Mouse (Mus musculus): ENCODE measurements at regions not wholly inside any gene's neighbourhood (a gene's known extent, or its start where the extent isn't known, plus 50 kb on each side); places are given as distances from the start of the nearest gene placed in this dataset.

DNA sequence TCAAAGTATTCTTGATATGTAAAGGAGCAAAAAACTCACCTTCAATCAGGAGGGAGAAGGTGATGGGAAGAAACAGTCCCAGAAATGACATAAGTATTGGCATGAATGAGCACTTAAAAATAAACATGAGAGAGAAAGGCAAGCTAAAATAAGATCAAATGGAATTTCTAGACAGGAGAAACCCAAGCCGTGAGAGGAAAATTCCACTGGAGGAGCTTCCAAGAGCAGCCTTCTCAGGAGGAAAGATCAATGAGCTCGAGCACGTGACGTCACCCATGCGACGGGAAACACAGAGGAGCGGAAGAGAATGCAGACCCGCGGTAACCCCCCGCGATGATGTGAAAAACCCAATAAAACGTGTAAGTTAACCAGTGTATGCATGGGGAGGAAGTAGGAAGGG lies 274.6 kb downstream of the Lyplal1 start:
- peak; percentile 24 to 46 for DNase-seq

DNA sequence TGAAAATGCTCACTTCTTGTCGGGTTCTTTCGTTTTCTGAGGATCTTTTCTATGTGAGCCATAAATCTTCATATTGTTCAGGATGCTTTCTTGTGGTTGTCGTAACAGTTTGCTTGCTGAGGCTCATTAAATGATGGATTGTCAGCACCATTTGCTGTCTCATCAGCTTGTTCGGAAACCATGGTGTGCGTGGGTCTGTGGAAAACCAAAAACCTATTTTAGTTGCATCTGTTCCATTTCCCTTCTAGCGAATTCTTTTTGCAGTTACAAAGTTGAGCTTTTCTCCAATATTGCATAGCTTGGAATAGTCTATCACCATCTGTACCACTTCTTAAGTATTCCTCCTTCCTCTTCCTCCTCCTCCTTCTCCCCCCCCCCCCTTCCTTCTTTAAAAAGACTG lies 269.9 kb downstream of the Lyplal1 start:
- no peak for DNase-seq

DNA sequence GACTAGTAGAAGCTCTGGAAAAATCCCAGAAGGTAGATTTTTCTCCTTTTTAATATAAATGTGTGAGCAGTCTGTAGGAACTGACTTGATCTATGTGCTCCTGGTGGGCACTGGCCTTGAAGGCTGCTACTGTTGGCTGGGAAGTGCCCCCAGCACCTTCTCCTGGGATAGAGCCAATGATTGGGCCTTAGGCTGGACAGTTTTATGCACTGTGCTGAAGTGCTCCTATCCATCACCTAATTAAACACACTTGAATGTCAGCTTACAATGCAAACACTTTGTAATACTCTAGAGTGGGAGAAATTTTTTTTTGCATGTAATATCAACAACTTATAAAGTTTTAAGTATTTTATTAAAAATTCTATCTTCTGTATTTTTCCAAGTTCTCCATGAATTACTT lies 266.5 kb downstream of the Lyplal1 start:
- DNase-seq = no peak

DNA sequence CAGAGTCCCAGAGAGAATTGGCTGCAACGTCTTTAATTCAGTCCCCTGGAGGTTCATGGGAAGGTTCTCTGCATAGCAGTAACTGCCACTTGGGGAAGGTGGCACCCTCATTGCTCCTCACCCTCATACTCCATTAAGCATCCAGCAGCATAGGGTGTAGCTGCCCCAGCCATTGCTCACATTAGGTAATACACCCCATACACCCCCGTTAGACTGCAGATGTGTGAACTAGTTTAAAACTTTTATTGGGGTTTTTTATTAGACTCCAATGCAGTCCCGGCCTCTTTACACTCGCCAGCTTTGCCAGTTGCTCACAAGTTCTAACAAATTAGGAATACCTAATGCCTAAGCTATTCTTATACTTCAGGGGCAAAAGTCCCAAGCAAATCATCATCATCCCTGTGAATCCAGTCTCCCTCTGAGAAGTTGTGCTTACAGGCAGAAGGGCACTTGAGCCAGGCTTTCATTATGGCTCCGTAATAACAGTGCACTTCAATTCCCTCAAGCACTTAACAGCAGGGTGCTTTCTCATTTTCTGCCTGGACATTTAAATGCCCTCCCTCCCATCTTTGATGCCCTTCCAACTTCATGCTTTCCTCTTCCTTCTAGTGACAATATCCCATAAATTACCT lies 265.7 kb downstream of the Lyplal1 start:
- no peak for DNase-seq

DNA sequence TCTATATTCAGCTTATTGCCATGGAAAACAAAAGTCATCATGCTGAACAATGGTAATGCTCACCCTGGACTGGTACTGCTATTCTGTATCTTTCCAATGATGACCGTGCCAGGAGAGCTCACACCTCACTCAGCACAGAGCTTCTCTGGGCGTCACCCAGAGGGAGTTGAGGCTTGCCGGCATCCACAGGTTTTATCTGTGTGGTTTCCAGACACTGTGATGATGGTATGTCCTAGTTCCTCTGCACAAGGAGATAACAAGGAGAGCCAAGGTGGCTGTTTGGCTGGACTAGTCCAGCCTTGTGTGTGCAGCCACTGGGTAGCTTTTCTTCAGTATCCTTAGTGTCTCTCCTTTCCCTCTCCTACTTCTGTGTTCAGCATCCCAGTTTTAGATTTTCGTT lies 255.4 kb downstream of the Lyplal1 start:
- no peak for DNase-seq

DNA sequence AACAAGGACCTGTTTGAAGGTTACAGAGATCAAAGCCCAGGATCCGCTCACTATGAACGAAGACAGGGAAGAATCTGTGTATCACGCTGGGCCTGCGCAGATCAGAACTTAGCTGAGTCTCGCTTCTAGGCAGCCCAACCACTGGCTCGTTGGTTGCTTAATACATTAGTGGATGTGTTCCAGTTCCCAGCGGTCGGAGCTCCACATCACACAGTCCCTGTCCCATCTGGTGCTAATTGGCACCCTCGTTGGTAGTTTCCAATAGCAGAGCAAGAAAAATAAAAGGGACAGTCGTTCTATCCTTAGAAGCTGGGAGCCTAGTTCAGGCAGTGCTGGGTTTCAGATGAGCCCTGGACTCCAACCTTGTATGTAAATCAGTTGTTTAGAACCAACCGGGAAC lies 251.2 kb downstream of the Lyplal1 start:
- DNase-seq = no peak

DNA sequence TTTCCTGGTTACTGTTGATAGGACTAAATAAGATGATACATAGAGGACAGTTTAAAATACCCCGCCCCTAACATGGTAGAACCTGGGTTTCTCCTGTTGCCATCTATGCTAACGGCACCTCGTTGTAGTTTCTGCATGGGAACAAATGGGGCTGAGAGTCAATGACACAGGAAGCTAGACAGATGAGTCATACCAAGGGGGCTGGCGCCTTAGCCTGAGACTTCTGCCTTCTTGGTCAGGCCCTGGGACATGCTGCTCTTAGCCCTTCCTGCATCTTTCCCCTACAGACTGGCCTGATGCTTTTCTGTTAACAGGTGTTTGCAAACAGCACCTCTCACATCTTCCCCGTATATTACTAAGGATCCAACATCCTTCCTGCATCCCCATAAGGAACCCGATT lies 250.5 kb downstream of the Lyplal1 start:
- peak in 1 of 2 experiments; percentile 13 for DNase-seq

DNA sequence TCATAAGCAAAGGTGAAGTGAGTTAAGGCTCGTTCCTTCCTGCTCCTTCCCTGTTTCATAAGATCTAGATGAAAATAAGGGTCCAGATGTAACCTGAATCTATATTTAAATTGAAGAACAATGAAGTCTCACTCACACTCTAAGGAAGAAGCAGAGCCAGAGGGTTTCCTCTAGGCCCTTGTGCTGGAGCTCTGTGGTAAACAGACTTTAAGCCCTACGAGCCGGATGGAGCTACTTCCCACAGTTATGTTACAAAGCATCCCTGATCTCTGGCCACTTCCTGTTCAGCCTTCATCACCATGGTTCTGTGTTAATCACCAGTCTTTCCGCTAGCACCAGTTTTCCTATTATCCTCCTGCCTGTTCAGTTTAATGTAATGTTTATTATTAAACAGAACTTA lies 250.1 kb downstream of the Lyplal1 start:
- DNase-seq = no peak

DNA sequence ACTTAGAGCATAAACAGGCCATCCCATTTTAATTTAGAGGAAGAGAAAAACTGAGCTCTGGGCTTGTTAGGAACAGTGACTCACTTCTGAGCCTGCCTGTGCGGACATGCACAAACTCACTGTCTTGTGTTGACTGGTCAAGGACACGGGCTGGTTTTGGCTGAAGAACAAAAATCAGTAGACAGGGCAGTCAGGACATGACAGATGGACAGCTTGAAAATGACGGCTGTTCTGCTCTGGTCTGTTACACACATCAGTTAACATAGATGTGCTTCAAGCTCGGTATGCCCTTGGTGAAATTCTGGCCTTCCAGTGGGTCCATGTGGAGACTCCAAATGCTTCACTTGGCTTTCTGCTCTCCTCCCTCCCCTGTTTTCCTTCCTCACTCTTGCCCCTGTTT lies 248.4 kb downstream of the Lyplal1 start:
- DNase-seq = peak; percentile 78 to 82

DNA sequence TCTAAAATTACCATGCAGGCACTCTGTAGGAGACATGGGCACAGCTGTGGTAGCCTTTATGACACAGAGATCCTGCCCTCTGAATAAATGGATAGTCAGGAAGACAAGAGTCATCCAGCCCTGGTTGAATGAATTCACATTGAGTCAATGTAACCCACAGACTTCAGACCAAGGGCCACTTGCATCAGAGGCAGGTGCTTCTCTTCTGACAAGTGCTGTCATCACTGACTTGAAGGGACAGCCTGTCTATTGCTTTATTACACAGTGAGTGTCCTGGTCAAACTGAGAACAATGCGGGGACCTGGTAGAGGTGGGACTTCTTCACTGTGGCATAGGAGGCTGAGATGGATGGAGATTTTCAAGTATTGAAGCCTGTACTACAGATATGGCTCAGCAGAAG lies 230.1 kb downstream of the Lyplal1 start:
- no peak for DNase-seq

DNA sequence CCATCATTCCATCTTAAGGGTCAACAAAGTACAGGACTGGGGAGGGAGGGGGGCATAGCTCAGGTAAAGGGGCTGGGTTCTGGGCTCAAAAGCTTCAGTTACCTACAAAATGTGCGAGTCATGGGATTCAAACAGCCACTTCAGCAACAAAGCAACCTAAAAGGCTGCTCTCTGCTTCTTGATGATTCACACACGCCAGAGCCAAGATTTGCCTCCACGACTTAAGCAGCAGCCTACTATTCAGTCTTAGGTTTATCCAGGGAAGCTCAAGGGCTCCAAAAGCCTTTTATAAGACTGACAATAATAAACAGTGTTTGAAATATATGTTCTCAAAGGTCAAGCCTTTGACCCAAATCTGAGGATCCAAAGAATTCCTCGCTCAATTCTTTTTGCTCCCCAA lies 225.3 kb downstream of the Lyplal1 start:
- no peak for DNase-seq

DNA sequence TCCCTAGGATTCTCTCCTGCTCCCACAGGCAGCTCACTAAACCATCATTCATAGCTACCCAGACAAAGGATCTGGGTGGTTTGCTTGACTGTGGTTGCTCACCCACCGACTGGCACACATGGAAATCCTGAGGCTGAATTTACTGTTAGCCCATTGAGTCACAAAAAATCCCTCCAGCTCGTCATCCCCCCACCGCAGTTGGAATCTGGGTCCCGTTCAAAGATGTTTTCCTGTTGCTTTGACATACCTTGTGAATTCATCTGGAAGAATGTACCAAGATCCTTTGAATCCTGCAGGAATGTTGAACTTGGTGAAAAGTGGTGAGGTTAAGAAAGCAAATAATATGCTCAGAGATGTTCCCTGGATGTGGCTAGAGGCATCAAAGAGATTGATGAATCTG lies 223.7 kb downstream of the Lyplal1 start:
- DNase-seq = no peak

DNA sequence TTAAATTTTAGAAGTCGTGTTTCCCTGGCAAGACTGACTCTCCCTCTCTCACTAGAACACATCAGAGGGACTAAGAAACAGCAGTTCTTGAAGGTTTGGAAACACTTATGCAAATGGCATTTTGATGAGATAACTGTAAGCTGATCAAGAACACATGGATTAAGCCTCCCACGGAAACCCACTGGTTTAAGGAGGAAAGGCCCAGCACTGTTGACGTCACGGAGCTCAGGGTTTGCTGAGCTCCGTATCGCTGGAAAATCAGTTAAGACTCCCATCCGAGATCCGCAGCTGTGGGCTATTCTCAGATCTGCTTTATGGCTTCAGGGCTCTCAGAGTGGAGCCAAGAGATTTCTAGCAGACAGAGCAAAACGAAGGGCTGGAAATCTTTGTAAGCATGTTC lies 218.6 kb downstream of the Lyplal1 start:
- DNase-seq = no peak

DNA sequence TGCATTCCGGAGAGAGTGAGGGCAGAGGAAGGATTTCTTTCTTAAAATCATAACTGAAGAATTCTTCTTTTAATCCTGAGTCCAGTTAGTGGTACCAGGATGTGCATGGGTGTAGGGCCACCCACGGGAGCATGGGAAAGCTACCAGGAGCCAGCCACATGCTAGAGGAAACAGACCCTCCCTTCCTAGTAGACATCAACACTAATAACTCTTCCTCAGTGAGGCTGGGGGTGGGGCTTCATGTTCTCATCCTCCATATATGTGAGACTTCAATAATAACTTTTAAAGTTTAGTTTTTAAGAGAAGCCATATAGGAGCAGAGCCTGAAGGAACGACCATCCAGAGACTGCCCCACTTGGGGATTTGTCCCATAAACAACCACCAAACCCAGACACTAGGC lies 216.8 kb downstream of the Lyplal1 start:
- DNase-seq = no peak

DNA sequence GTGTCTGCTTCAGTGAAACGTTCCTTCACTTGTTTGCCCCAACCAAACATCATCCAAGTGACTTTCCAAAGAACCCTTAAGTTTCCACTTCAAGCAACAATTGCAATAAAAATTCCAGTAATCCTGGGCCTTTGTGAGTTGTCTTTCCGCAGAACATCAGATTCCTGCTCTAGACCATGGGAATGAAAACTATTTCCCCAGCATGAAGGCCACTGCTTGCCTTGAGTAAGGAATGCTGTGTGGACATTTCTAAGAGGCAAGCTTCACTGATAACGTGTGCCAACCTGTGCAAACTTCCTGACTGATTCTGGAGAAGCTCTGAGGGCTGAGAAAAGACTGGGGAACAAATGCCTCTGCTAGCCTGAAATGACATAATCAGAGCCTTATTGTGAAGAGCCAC lies 214.7 kb downstream of the Lyplal1 start:
- DNase-seq = no peak

DNA sequence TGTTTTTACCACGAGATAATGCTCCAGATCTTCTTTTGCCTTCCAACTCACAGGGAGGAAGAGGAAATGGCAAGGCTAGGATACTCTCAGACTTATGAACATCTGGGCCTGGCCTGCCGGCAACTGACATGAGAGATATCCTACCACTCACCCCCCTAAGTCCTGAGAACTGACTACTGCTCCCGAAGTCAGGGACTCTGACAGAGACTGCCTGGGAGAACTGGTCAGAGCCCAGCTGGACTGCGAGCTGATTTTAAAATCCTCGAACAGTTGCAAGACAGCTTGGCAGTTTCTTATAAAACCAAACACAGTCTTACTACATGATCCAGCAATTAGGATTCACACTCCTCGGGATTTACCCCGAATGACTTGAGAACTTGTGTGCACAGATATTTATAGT lies 211.4 kb downstream of the Lyplal1 start:
- no peak for DNase-seq

DNA sequence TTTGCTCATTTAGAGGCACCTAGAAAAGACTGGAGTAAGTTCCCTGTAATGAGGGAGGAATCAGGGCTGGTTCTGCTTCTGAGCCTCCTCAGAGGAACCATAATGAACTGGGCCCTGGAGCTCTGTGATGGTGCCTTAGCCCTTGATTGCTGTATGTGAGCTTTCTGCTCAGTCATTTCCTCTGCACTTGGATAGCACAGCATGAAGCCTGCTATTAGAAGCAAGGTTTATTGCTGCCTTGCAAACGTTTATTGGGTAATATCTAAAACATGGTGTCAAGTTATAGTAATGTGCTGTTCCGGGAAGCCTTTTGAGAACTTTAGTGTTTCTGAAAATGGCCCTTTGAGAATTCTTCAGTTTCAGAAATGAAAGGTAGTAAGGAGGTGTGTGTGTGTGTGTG lies 201.5 kb downstream of the Lyplal1 start:
- DNase-seq = no peak

DNA sequence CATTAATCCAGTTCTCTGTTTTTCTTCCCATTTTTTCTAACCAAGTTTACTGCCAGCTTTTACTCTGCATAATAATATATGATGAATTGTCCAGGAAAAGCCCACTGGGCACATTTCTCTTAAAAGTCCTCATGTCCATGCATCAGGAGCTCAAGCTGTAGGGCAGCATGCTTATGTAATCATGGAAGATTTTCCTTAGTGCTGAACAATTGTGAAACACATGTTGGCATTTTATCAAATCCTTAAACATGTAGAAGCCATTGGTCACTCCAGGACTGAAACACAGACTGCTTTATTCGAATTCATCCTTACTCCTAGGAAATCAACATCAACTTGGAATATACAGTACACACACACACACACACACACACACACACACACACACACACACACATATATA lies 198.4 kb downstream of the Lyplal1 start:
- no peak for DNase-seq

DNA sequence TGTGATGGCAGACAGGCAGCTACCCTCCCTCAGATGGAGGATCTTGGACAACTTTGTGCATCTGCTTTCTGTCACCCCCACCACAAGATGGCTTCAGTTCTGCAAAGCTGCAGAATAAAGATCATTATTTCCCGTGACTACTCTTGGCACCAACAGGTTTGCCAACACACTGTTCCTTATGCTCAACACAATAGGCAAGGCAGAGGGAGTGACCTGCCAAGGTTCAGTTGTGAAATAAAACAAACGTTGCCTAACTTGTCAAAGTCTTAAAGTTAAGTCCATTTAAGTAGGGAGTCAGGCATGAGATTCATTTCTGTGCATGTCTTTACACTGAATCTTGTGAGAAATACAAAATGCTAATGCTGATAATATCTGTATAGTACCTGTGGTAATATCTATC lies 193.4 kb downstream of the Lyplal1 start:
- peak in 1 of 2 experiments; percentile 7 for DNase-seq

DNA sequence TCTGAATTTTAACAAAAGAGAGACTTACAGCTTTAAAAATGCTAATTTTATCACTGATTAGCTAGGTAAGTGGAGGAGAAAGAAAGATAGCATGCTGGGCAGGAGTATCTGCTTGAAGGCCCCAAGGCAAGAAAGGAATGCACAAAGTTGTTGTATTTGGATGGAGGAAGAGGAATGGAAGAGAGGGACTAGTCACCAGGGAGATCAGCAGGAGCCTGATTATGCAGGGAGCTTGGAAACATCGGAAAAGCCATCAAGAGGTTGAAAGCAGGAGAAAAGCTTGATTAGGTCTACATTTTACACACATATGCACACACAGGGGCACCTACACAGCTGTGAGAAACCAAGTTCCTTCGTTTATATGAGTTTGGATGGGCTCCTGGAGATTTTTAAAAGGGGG lies 188.1 kb downstream of the Lyplal1 start:
- no peak for DNase-seq

DNA sequence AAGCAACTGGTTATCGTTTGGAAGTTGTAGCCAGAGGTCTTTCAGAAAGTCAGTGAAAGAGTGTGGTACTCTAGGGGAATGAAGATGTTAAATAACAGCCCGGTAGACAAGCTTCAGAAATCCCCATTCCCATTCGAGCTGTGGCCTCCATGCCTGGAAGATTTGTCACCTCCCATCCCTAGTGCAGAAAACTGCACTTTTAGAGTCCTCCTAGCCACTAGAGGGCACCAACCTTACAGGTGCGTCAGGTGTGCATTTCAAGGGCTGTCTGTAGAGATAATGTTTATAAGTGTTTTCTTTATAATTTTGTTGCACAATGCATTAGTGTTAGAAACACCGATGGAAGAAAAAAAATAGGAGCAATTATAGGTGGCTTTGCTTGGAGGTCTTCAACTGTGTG lies 187.3 kb downstream of the Lyplal1 start:
- DNase-seq = no peak

DNA sequence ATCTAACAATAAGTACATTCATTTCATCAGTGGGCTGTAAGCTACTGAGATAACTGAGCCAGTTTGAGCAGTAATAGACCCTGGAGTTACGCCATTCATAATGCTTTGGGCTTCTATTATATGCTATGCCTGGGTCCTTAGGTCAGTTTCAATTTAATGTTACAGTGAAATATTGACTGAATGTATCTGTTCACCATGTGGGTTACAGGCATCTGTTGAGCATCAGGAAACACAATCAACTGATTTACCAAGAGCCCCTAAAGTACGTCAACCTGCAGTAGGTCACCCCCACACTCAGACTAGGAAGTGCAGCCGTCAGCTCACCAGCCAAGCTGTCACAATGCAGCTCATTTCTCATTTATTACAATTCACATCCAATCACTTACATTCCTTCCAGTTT lies 183.5 kb downstream of the Lyplal1 start:
- no peak for DNase-seq

DNA sequence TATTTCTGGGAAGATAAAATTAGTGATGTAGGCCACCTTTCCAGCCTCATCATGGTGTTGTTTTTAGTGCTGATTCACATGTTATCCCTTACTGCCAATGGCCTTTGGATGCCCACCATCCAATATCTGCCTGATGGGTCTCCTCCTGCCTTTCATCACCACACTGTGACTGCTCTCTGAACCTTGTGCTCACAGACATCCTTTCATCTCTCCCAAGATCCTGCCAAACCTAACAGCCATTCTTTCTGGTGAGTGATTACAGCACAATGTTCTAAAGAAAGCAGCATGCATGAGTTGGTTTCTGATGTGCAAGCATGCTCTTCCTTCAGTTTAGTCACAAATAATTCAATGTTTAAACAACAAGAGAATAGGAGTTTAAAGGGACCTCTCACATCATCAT lies 180.1 kb downstream of the Lyplal1 start:
- no peak for DNase-seq

DNA sequence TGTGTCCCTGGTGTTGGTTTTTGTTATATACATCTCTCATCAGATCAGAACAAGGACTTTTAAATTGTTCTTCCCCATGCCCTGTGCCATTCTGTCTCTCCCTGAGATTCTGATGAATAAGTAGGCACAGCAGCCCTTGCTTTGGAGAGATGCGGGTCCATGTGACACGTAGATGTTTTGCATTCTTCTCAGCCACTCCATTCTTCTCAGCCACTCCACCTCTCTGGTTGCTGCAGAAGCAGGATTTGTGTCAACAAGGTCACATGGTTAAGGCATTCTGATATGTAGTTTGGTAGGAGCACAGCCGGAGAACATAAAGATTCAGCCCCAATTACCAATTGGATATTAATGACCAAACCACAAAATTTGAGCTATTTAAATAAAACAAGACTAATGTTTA lies 177.2 kb downstream of the Lyplal1 start:
- DNase-seq = no peak

DNA sequence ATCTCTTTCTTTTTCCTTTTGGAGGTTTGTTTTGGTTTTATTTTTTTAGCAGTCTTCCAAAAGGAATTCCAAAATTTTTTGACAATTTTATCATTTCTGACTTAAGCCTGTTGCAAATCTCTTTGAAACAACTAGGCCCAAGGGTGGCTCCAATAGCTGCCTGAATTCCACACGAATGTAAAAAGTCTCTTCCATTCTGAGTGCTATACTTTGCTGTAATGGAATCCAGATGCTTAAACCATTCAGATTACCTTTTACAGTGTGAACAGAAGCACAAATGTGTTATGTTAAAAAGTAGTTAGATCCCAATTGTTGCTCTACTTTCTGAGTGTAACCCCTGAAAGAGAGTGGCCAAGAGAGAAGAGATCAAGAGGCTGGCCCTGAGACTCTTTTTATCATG lies 176.6 kb downstream of the Lyplal1 start:
- DNase-seq = no peak

Measured in adrenal gland, postnatal 36 days (tissue).